Mouse (Mus musculus): ENCODE results near the gene Pax5.

- no peak for TF ChIP-seq CTCF (IDR thresholded peaks at IDR 0.05; ENCODE audit: extremely low read depth, insufficient read length, insufficient replicate concordance, low read depth, low read length)
- TF ChIP-seq POLR2A (IDR thresholded peaks at IDR 0.05; ENCODE audit: low read depth, low read length), result no peak
These were observed 15.9 kb downstream of the Pax5 start for GRCm38 (mm10) chr4:44694369-44694768.

Data from small intestine, adult 2 months (tissue).